Mouse (Mus musculus) urinary bladder, postnatal 0 days (tissue): ENCODE results near the gene Gm20831. TPM values are rescaled to one million over a fixed set of nuclear protein-coding genes. Genes with fewer than 3 reads are reported as not detected.

Experiments used
- polyA plus RNA-seq: library from polyadenylated mRNA; unstranded; fragments of >200 nt; fragmentation: Nextera tagmentation; extraction: Ambion mirVana; gene quantifications from 2 replicates; pipeline ENCODE4 v1.2.1, GENCODE M21; 2015

Gene Gm20831
- polyA plus RNA-seq: not detected in 2 replicates

DNA sequence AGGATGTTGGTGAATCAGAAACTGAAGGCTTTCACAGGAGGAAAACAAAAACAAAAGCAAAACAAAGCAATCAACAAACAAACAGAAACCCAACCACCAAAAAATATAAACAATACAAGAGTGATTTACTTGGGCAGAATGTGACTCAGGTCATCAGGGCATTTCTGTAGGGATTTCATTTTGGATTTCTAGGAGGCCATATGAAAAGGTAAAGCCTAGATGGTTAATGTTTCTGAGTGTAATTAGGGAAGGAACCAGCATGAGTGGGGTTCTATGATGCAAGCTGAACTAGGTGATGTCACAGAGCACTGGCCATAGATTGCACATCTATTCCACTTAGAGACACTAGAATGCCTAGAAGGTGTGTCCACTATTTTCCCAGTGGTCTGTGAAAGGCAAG is at the start of gene Gm20831, which contains the start of gene Gm20772:
Gene Gm20831, plus strand, starts transcription at position 301 of the 400 bp plus-strand sequence.
Gene Gm20772, plus strand, starts transcription at position 301 of the 400 bp plus-strand sequence.

GRCm38 (mm10) chrY:17846166-17846565 is 28.4 kb upstream of the Gm20831 start, which contains the start of gene Gm21904:
Gene Gm21904 (minus strand): TSS chrY:17846266.

GRCm38 (mm10) chrY:17937230-17937629 is 62.7 kb downstream of the Gm20831 start, which contains the start of gene Srsy:
Gene Srsy (minus strand): TSS chrY:17937330.

Other genes with a start within 250 kb of the Gm20831 start
- not detected in 2 replicates for gene Gm21904, start 28.5 kb upstream of the Gm20831 start, polyA plus RNA-seq
- gene Gm20772, start within 50 bp of the Gm20831 start, polyA plus RNA-seq: not detected in 2 replicates
- gene Srsy, start 62.6 kb downstream of the Gm20831 start, polyA plus RNA-seq: not detected in 2 replicates
- not detected in 2 replicates for gene Gm21764, start 187.1 kb downstream of the Gm20831 start, polyA plus RNA-seq
- gene Ssty1, start 214.4 kb downstream of the Gm20831 start, polyA plus RNA-seq: not detected in 2 replicates